Mouse (Mus musculus) forebrain, postnatal 0 days (tissue): ENCODE results near the gene Ndufb10. TPM values are rescaled to one million over a fixed set of nuclear protein-coding genes. Genes with fewer than 3 reads are reported as not detected.

Source experiments
- ATAC-seq: fragments of 200-750 bp; cut with Nextera tagmentation; 2 replicates; pipeline ENCODE4 v1.8.0; 2017; ENCODE audit warnings: mild to moderate bottlenecking, moderate library complexity
- DNase-seq: peaks from one replicate; pipeline ENCODE4 v3.0.0-alpha.2; 2015
- H3K27ac ChIP-seq: fragments of 300-500 bp; sonication (generic); 2 replicates; pipeline ENCODE4 v1.5.1; 2014; ENCODE audit warnings: low read depth, mild to moderate bottlenecking, antibody characterized with exemption, low read length, moderate library complexity, mixed read lengths
- H3K27me3 ChIP-seq: fragments of 300-500 bp; sonication (generic); 2 replicates; pipeline ENCODE4 v1.6.1; 2014; ENCODE audit warnings: mild to moderate bottlenecking, low read length, mixed read lengths; ENCODE audit not compliant: insufficient read depth
- H3K36me3 ChIP-seq: fragments of 300-500 bp; sonication (generic); 2 replicates; pipeline ENCODE4 v1.6.1; 2014; ENCODE audit warnings: mild to moderate bottlenecking, moderate library complexity; ENCODE audit not compliant: insufficient read depth
- H3K4me1 ChIP-seq: fragments of 300-500 bp; sonication (generic); 2 replicates; pipeline ENCODE4 v1.6.1; 2014; ENCODE audit warnings: antibody characterized with exemption; ENCODE audit not compliant: insufficient read depth
- H3K4me2 ChIP-seq: fragments of 300-500 bp; sonication (generic); 2 replicates; pipeline ENCODE4 v1.6.1; 2014; ENCODE audit warnings: low read depth, mild to moderate bottlenecking, moderate library complexity
- H3K4me3 ChIP-seq: fragments of 300-500 bp; sonication (generic); 2 replicates; pipeline ENCODE4 v1.5.1; 2014; ENCODE audit warnings: low read depth, low read length, mixed read lengths
- H3K9ac ChIP-seq: fragments of 300-500 bp; sonication (generic); 2 replicates; pipeline ENCODE4 v1.6.1; 2014; ENCODE audit warnings: mild to moderate bottlenecking
- H3K9me3 ChIP-seq: fragments of 300-500 bp; sonication (generic); 2 replicates; pipeline ENCODE4 v1.6.1; 2016; ENCODE audit warnings: low read length
- CTCF ChIP-seq: sonication (generic); IDR thresholded peaks from 2 replicates; pipeline ENCODE4 v1.5.1; 2016; ENCODE audit warnings: antibody characterized with exemption, control low read depth, low read depth
- WGBS: fragments of 180-500 bp; shearing (Covaris S2); extraction: QIAGEN DNeasy Blood & Tissue Kit; methylation state at CpG from one replicate; pipeline ENCODE4 v1.1.7; 2014; 5-methylcytosine and 5-hydroxymethylcytosine counted together
- polyA plus RNA-seq: library from polyadenylated mRNA; unstranded; fragments of >200 nt; fragmentation: Nextera tagmentation; extraction: Ambion mirVana; gene quantifications from 2 replicates; pipeline ENCODE4 v1.2.1, GENCODE M21; 2015
- total RNA-seq: library from RNA; depleted of rRNA; stranded (reverse); fragments of >200 nt; gene quantifications from 2 replicates; pipeline ENCODE4 v1.2.3, GENCODE M21; 2014

The Ndufb10 gene
- total and polyA plus RNA-seq, 2 experiments from 2014 or later, result 151 to 312 TPM

DNA sequence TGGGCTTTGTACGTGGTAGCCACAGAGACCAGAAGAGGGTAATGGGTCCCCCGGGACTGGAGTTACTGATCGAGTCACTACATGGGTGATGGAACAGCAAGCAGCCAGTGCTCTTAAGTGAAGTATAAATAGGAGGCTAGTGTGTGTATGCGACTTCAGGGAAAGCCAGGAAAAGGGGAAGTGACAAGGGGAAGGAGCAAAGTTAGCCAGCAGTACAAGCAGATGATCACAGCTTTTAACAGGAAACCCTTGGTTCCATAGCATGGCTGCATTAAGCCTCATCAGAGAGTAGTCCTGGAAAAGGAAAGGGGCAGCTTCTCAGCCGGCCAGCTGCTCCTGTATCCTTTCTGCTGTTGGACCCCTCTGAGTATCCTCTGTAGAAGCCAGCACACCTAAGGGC, 31.9 kb downstream of the Ndufb10 start:
- Histone ChIP-seq H3K36me3 (peaks cover 7% of the 10 kb centered on the region; the same call in 1 of the 2 replicates), H3K27ac (no peak overlapping the region), H3K9me3 (no peaks in the 10 kb centered on the region), H3K4me3 (no peak overlapping the region), H3K9ac (no peak overlapping the region), H3K4me1 (peaks cover 29% of the 10 kb centered on the region), H3K4me2 (no peak overlapping the region), H3K27me3 (no peaks in the 10 kb centered on the region)
- no peak for TF ChIP-seq CTCF
- ATAC-seq (no peak), DNase-seq (no peak)
- 91% methylated on average over 5 of the region's 5 CpGs for WGBS

DNA sequence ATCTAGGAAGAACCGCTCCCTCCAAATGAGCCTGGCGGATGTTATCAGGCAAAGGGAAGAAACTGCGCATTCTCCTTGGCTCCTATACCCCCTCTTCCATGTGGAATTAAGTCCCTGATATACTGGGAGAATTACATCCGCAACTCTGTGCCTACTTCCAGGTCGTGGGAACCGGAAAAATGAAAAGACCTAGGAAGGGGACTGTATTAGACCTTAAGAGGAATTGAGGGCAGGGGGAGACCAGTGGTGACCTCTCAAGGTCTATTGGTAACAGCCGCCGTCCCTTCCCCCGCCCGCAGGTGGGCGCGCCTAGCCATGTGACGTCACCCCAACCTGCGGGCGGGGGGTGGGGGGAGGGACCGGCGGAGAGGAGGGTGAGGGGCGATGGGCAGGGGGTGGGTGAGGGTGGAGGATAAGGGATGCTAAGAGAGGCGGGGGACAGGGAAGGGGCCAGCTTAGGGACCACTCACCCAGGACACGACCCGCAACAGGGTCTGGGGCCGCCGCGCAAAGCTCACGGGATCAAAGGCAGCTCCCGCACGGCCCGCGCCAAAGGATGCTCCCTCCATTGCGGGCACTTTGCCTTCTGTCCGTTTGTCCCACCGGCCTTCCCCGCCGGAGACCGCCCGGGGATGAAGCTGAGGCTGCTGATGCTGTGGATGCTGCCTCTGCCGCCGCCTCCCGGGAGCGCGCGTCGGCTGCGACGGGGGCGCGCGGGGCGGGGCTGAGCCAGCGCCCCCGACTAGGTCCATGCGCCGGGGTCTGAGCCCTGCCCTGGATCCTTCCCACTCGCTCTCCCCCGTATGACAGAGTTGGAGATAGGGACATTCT, 34.8 kb downstream of the Ndufb10 start, which contains the start of gene Syngr3:
Gene Syngr3 (minus strand): TSS at position 705 of the 831 bp plus-strand sequence.
- Histone ChIP-seq H3K27me3 (no peaks in the 10 kb centered on the region), H3K9ac (peak within 1 kb of the TSS; percentile 92), H3K36me3 (peaks cover 17% of the 10 kb centered on the region; the same call in 1 of the 2 replicates), H3K4me2 (peak within 1 kb of the TSS; percentile 74), H3K4me3 (peak within 1 kb of the TSS; percentile 80), H3K9me3 (no peaks in the 10 kb centered on the region), H3K4me1 (peaks cover 22% of the 10 kb centered on the region), H3K27ac (peak within 1 kb of the TSS; percentile 88)
- 2% methylated on average over 41 of the region's 55 CpGs for WGBS
- DNase-seq (peak; percentile 80), ATAC-seq (peak; percentile 80)
- TF ChIP-seq CTCF, result 0 out of 2 replicates have a peak, but pooled peaks have one; percentile 14

DNA sequence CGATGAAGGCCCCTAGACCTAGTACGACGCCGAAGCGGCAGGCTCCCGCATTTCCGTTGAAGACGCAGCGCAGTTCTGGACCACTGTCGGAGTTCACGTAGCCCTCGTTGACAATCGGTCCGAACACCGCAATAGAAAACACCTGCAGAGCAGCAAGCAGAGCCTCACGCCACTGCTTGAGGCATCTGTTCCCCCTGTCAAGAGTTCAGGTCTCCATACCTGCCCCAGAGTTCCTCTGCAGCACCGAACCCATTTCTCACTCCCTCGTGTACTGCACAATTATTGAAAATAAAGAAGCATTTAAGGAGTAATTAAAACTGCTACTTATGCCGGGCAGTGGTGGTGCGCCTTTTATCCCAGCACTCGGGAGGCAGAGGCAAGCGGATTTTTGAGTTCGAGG, 36.7 kb downstream of the Ndufb10 start:
- H3K27me3 ChIP-seq, result no peaks in the 10 kb centered on the region
- no peak for DNase-seq
- H3K36me3 ChIP-seq, result peaks cover 16% of the 10 kb centered on the region
- no peaks in the 10 kb centered on the region for H3K9me3 ChIP-seq
- ATAC-seq, result no peak
- H3K4me2 ChIP-seq, result peak overlapping the region; percentile 74
- H3K27ac ChIP-seq, result no peak overlapping the region
- peaks cover 22% of the 10 kb centered on the region for H3K4me1 ChIP-seq
- WGBS, result 16% methylated on average over 23 of the region's 23 CpGs
- H3K9ac ChIP-seq, result peak overlapping the region; percentile 43
- H3K4me3 ChIP-seq, result peak overlapping the region; percentile 28
- TF ChIP-seq CTCF, result no peak

DNA sequence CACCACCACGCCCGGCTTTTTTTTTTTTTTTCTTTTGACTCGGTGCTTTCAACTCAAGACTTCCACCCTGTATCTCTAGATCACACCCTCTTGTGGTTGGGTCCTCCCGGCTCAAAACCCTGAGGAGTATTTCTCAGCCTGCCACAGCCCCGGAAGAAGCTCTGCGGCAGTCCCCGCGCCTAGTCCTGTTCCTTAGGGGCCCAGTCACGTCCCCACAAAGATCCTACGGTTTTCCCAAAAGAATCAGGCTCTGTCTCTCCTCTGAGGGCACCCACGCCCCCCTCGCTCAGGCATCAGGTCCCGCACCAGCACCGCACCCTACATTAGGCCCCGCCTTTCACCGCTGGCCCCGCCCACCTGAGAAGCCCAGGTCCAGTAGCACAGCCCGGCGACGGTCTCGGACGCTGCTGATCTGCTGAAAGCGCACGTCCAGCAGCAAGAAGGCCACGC, 37.1 kb downstream of the Ndufb10 start:
- Histone ChIP-seq H3K4me1 (peaks cover 22% of the 10 kb centered on the region), H3K4me2 (peak overlapping the region; percentile 74), H3K27me3 (no peaks in the 10 kb centered on the region), H3K36me3 (peaks cover 21% of the 10 kb centered on the region), H3K27ac (no peak overlapping the region), H3K9ac (peak overlapping the region; percentile 43), H3K9me3 (no peaks in the 10 kb centered on the region), H3K4me3 (peak overlapping the region; percentile 28)
- no peak for DNase-seq
- 2% methylated on average over 25 of the region's 25 CpGs for WGBS
- no peak for ATAC-seq
- no peak for TF ChIP-seq CTCF

DNA sequence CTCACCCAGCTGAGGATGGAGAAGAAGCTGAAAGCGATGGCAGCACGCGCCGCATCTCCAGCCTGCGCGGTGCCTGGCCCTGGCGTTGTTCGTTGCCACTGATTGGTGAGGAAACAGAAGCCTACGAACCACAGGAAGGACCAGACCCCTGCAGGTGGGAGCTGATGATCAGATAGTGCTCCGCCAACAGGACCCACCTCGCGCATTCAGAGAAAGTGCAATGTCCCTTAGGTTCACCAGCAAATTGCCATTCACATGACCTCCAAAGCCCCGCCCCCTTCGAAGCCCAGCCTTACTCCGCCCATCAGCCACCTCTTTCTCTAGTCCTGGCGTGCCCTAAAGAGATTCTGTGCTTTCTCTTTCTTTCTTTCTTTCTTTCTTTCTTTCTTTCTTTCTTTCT, 37.8 kb downstream of the Ndufb10 start:
- DNase-seq (no peak), ATAC-seq (no peak)
- WGBS, result 32% methylated on average over 16 of the region's 16 CpGs
- TF ChIP-seq CTCF, result no peak
- H3K4me1 ChIP-seq, result peaks cover 22% of the 10 kb centered on the region
- no peaks in the 10 kb centered on the region for H3K9me3 ChIP-seq
- H3K36me3 ChIP-seq, result peaks cover 26% of the 10 kb centered on the region
- no peaks in the 10 kb centered on the region for H3K27me3 ChIP-seq
- H3K27ac ChIP-seq, result no peak overlapping the region
- 0 out of 2 replicates have a peak overlapping the region, but pooled peaks have one; percentile 10 for H3K9ac ChIP-seq
- peak overlapping the region; percentile 15; the same call in 1 of the 2 replicates for H3K4me2 ChIP-seq
- no peak overlapping the region for H3K4me3 ChIP-seq

DNA sequence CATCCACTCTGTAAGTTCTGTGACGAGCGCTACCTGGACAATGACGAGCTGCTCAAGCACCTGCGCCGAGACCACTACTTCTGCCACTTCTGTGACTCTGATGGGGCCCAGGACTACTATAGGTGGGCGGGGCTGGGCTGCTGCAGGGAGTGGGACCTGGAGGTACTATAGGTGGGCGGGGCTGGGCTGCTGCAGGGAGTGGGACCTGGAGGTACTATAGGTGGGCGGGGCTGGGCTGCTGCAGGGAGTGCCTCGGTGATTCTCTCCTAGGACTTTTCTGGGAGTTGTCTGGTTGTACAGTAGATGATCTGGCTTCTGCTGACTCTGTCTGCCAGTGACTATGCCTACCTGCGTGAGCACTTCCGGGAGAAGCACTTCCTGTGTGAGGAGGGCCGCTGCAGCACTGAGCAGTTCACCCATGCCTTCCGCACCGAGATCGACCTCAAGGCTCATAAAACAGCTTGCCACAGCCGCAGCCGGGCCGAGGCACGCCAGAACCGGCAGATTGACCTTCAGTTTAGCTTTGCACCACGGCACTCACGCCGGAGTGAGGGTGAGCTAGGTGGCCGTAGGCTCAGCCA, 46.7 kb downstream of the Ndufb10 start:
- 96% methylated on average over 24 of the region's 24 CpGs for whole genome bisulfite sequencing
- TF ChIP-seq CTCF, result no peak
- no peak overlapping the region for H3K4me3 ChIP-seq
- H3K36me3 ChIP-seq, result peaks cover 59% of the 10 kb centered on the region
- DNase-seq (no peak), ATAC-seq (no peak)
- no peak overlapping the region for H3K27ac ChIP-seq
- no peaks in the 10 kb centered on the region for H3K9me3 ChIP-seq
- H3K4me1 ChIP-seq, result no peaks in the 10 kb centered on the region
- no peaks in the 10 kb centered on the region for H3K27me3 ChIP-seq
- no peak overlapping the region for H3K4me2 ChIP-seq
- H3K9ac ChIP-seq, result no peak overlapping the region

DNA sequence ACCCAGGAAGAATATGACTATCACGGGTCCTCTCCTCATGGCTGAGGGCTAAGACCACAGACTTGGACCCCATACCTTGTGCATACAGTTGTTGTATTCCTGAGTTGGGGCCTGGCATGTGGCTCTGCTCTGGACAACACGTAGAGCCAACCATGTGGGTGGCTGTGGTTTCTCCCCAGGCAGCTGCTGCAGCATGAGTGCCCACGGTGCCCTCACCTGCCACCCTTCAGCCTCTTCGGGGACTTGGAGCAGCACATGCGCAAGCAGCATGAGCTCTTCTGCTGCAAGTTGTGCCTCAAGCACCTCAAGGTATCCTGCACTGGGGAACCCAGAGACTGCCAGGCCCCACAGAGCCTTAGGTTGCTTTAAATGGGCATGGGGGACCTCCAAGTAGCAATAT, 47.4 kb downstream of the Ndufb10 start:
- DNase-seq, result no peak
- peaks cover 52% of the 10 kb centered on the region for H3K36me3 ChIP-seq
- ATAC-seq, result no peak
- H3K4me1 ChIP-seq, result no peaks in the 10 kb centered on the region
- WGBS, result 93% methylated on average over 5 of the region's 5 CpGs
- no peak overlapping the region for H3K27ac ChIP-seq
- H3K9ac ChIP-seq, result no peak overlapping the region
- no peaks in the 10 kb centered on the region for H3K27me3 ChIP-seq
- no peak for TF ChIP-seq CTCF
- no peaks in the 10 kb centered on the region for H3K9me3 ChIP-seq
- no peak overlapping the region for H3K4me2 ChIP-seq
- H3K4me3 ChIP-seq, result no peak overlapping the region
